Mouse (Mus musculus) lung, embryonic 14.5 days (tissue): Measurements from ENCODE around the gene D17Wsu92e. TPM values are rescaled to one million over a fixed set of nuclear protein-coding genes. Genes with fewer than 3 reads are reported as not detected.

Experiments used
- ATAC-seq: fragments of 200-750 bp; cut with Nextera tagmentation; 2 replicates; pipeline ENCODE4 v1.8.0; 2017; ENCODE audit warnings: mild to moderate bottlenecking, moderate TSS enrichment, moderate library complexity; ENCODE audit not compliant: insufficient read depth
- DNase-seq: peaks from one replicate; pipeline ENCODE4 v3.0.0-alpha.2; 2015
- H3K27ac ChIP-seq: fragments of 300-500 bp; sonication (generic); 2 replicates; pipeline ENCODE4 v1.5.1; 2014; ENCODE audit warnings: low read depth, mild to moderate bottlenecking, moderate library complexity
- H3K27me3 ChIP-seq: fragments of 300-500 bp; sonication (generic); 2 replicates; pipeline ENCODE4 v1.6.1; 2014; ENCODE audit warnings: low read length, control low read depth; ENCODE audit not compliant: insufficient read depth
- H3K36me3 ChIP-seq: fragments of 300-500 bp; sonication (generic); 2 replicates; pipeline ENCODE4 v1.6.1; 2014; ENCODE audit warnings: control low read depth; ENCODE audit not compliant: insufficient read depth
- H3K4me1 ChIP-seq: fragments of 300-500 bp; sonication (generic); 2 replicates; pipeline ENCODE4 v1.6.1; 2014; ENCODE audit warnings: antibody characterized with exemption, control low read depth; ENCODE audit not compliant: insufficient read depth
- H3K4me2 ChIP-seq: fragments of 300-500 bp; sonication (generic); 2 replicates; pipeline ENCODE4 v1.6.1; 2014; ENCODE audit warnings: mild to moderate bottlenecking
- H3K4me3 ChIP-seq: fragments of 300-500 bp; sonication (generic); 2 replicates; pipeline ENCODE4 v1.5.1; 2014; ENCODE audit warnings: low read depth, low read length
- H3K9ac ChIP-seq: fragments of 300-500 bp; sonication (generic); 2 replicates; pipeline ENCODE4 v1.6.1; 2014
- H3K9me3 ChIP-seq: fragments of 300-500 bp; sonication (generic); 2 replicates; pipeline ENCODE4 v1.6.1; 2016; ENCODE audit warnings: low read depth, low read length, control low read depth
- CTCF ChIP-seq: IDR thresholded peaks from 2 replicates; pipeline ENCODE4 v1.5.1; 2016; ENCODE audit warnings: antibody characterized with exemption, low read depth
- whole genome bisulfite sequencing: fragments of 180-500 bp; shearing (Covaris S2); extraction: QIAGEN DNeasy Blood & Tissue Kit; methylation state at CpG from one replicate; pipeline ENCODE4 v1.1.7; 2014; 5-methylcytosine and 5-hydroxymethylcytosine counted together
- polyA plus RNA-seq: library from polyadenylated mRNA; unstranded; fragments of >200 nt; fragmentation: Nextera tagmentation; extraction: Ambion mirVana; gene quantifications from 2 replicates; pipeline ENCODE4 v1.2.1, GENCODE M21; 2014

D17Wsu92e gene
- polyA plus RNA-seq, 1 experiment from 2014 or later = 20.3 TPM

DNA sequence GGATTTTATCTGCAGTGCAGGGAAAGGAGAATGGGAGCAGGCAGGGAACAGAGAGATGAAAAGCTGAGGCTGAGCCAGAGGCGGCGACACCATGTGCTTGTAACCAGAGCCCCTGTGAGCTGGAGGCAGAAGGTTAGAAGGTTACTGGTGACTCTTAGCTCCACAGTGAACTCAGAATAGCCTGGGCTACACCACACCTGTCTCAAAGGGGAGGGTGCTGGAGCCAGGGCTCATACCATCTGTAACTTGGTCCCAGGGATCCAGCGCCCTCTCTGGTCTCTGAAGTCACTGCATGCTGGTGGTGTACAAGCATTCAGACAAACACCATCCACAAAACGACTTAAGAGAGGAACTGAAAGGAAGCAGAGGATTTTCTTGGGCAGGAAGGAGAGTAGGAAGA is 36.9 kb downstream of the D17Wsu92e start:
- Histone ChIP-seq H3K4me1 (no peaks in the 10 kb centered on the region), H3K9me3 (no peaks in the 10 kb centered on the region), H3K27me3 (no peaks in the 10 kb centered on the region), H3K9ac (no peak overlapping the region), H3K4me2 (no peak overlapping the region), H3K4me3 (no peak overlapping the region), H3K36me3 (peaks cover 55% of the 10 kb centered on the region), H3K27ac (no peak overlapping the region)
- TF ChIP-seq CTCF = peak; percentile 28; the same call in 1 of the 2 replicates
- WGBS = 81% methylated on average over 4 of the region's 4 CpGs
- DNase-seq = no peak
- ATAC-seq = no peak

DNA sequence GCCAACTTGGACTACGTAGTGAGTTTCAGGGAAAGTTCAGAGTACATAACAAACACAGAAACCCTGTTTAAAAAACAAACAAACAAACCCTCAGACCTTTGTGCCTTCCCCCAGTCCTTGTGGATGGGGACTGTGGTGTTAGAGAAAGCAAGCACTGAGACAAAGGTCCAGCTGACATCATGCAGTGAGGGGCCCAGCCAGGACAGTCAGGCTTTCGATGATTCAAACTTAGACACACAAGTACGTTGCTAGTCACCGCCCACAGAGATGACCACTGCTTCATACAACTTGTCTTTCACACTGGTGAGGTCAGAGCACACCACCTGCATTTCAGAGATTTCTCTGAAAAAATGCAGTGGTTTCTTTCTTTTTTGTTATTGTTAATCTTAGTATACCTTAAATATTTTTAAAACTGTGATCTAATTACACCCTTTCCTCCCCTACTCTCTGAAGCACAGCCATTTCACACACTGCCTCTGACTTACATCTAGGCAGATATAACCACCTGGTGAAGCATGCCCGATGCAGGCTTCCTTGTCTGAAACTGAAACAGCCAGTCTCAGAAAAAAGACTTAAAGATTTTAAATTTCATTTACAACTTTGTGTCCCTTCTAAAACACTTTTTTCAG is 39.3 kb downstream of the D17Wsu92e start:
- no peaks in the 10 kb centered on the region for H3K27me3 ChIP-seq
- WGBS = 65% methylated on average over 5 of the region's 5 CpGs
- H3K9me3 ChIP-seq = no peaks in the 10 kb centered on the region
- H3K4me2 ChIP-seq = no peak overlapping the region
- no peak overlapping the region for H3K9ac ChIP-seq
- no peak overlapping the region for H3K4me3 ChIP-seq
- ATAC-seq = no peak
- H3K27ac ChIP-seq = no peak overlapping the region
- DNase-seq = no peak
- no peaks in the 10 kb centered on the region for H3K4me1 ChIP-seq
- peaks cover 49% of the 10 kb centered on the region for H3K36me3 ChIP-seq
- TF ChIP-seq CTCF = no peak

DNA sequence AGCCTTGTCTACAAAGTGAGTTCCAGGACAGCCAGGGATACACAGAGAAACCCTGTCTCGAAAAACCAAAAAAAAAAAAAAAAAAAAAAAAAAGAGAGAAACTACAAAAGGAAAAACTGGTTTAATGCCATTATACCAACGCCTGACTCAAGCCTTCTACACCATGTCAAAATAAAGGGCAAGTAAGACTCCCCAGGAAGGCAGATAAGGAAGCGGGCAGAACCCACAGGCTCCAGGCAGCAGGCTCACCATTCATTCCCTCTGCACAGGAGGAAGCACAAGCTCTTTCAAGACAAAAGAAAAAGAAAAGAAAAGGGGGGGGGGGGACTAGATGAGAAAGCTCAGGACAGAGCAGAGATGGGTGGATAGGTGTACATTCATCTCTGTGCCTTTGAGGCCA is 40.7 kb downstream of the D17Wsu92e start:
- Histone ChIP-seq H3K27ac (no peak overlapping the region), H3K4me3 (no peak overlapping the region), H3K4me1 (no peaks in the 10 kb centered on the region), H3K36me3 (peaks cover 43% of the 10 kb centered on the region), H3K9ac (no peak overlapping the region), H3K27me3 (no peaks in the 10 kb centered on the region), H3K9me3 (no peaks in the 10 kb centered on the region), H3K4me2 (no peak overlapping the region)
- no peak for TF ChIP-seq CTCF
- DNase-seq (no peak), ATAC-seq (no peak)
- WGBS = 87% methylated on average over 3 of the region's 3 CpGs

DNA sequence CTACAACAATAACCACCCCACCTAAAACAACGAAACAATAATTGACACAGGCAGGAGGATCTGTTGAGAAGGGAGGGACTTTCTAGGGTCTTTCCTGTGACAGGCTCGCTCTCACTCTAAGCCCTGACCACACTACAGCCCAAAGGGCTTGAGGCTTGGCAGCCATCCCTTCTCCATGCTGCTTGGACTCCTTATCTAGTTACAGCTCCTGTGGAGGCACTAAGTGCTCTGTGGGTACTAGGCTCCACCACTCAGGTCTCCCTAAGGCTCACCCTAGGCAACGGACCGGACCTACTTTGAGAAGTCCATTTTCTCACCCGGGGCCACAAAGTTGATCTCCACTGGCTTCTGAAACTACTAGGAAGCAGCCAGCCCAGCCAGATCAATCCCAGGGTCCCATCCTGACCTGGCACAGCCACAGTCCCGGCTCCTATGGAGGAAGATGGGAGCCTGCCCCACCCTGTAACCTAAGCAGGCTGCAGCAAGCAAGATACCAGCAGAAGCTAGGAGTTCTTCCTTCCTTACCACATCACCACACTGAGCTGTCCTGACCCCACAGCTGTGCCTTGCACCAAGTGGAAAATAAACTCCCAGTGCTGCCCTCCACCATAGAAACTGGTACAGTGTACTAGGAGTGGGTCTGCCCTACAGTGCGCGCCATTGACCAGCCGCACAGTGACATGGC is 41.6 kb downstream of the D17Wsu92e start:
- 94% methylated on average over 9 of the region's 9 CpGs for WGBS
- Histone ChIP-seq H3K4me3 (no peak overlapping the region), H3K36me3 (peaks cover 40% of the 10 kb centered on the region), H3K27ac (no peak overlapping the region), H3K27me3 (no peaks in the 10 kb centered on the region), H3K9ac (no peak overlapping the region), H3K4me2 (no peak overlapping the region), H3K9me3 (no peaks in the 10 kb centered on the region), H3K4me1 (no peaks in the 10 kb centered on the region)
- TF ChIP-seq CTCF = no peak
- no peak for ATAC-seq
- no peak for DNase-seq

DNA sequence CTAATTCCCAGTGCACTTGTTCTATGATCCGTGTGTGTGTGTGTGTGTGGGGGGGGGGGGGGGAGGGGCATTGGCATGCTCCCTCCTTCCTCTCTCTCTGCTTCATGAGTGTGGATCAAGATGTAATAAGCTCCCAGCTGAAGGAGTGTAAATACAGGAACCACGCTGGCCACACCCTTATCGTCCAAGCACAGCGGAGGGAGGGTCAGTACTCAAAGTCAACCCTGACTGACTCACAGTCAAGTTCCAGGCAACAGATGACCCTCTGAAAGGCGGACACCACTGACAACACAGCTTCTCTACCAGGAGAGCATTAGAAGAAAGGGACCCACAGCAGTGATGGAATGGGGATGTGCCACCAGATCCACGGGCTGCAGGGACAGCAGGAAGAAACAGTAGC is 42.6 kb downstream of the D17Wsu92e start:
- H3K4me2 ChIP-seq = no peak overlapping the region
- no peak overlapping the region for H3K9ac ChIP-seq
- no peak for ATAC-seq
- no peak for DNase-seq
- H3K36me3 ChIP-seq = peaks cover 33% of the 10 kb centered on the region
- H3K27ac ChIP-seq = no peak overlapping the region
- no peak overlapping the region for H3K4me3 ChIP-seq
- 61% methylated on average over 6 of the region's 6 CpGs for WGBS
- no peaks in the 10 kb centered on the region for H3K9me3 ChIP-seq
- TF ChIP-seq CTCF = no peak
- no peaks in the 10 kb centered on the region for H3K4me1 ChIP-seq
- H3K27me3 ChIP-seq = no peaks in the 10 kb centered on the region

DNA sequence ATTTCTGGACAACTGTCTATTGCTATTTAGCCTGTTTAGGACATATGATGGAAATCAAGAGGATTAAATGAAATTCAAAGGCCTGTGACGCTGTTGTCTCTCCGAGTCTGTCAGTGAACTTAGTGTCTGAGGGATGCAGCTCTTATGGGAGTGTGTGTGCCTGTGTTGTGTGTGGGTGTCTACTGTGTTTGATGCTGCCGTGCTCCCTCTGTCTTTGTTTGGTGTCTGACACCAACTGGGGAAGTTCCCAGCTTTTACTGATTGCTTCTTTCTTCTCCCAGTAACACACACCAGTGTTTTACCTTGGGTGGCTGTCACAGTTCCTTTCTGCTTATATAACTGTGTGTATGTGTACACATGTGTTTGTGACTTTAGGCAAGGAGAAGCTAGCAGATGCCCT is 46.2 kb downstream of the D17Wsu92e start:
- H3K9me3 ChIP-seq = no peaks in the 10 kb centered on the region
- no peak for ATAC-seq
- no peaks in the 10 kb centered on the region for H3K27me3 ChIP-seq
- no peak for TF ChIP-seq CTCF
- WGBS = 90% methylated on average over 3 of the region's 3 CpGs
- H3K4me1 ChIP-seq = no peaks in the 10 kb centered on the region
- H3K27ac ChIP-seq = no peak overlapping the region
- H3K4me3 ChIP-seq = no peak overlapping the region
- no peak overlapping the region for H3K9ac ChIP-seq
- H3K4me2 ChIP-seq = no peak overlapping the region
- peaks cover 15% of the 10 kb centered on the region for H3K36me3 ChIP-seq
- no peak for DNase-seq

DNA sequence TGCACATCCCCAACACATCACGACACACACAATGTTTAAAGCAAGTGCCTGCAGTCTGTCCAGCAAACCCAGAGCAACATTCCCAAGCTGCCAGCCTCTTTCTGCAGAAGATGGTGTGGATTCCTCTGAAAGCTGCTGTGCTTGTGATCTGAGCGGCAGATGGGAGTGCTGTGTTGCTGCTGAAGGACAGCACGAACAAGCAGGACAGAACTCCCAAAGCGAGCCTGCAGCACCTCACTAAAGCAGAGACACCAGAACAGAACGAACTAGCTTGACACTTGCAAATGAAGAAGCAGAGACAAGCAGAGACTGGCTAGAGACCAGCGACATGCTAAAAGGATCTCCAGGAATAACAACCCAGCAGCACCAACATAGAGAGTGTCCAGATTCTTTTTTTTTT is 48.8 kb downstream of the D17Wsu92e start:
- no peak for TF ChIP-seq CTCF
- Histone ChIP-seq H3K9me3 (no peaks in the 10 kb centered on the region), H3K36me3 (peaks cover 27% of the 10 kb centered on the region), H3K27ac (no peak overlapping the region), H3K9ac (no peak overlapping the region), H3K27me3 (no peaks in the 10 kb centered on the region), H3K4me3 (no peak overlapping the region), H3K4me1 (no peaks in the 10 kb centered on the region), H3K4me2 (no peak overlapping the region)
- ATAC-seq (no peak), DNase-seq (no peak)
- 78% methylated on average over 6 of the region's 6 CpGs for WGBS
